Mouse (Mus musculus): ENCODE results near the gene Kif21b.

Gene Kif21b

DNA sequence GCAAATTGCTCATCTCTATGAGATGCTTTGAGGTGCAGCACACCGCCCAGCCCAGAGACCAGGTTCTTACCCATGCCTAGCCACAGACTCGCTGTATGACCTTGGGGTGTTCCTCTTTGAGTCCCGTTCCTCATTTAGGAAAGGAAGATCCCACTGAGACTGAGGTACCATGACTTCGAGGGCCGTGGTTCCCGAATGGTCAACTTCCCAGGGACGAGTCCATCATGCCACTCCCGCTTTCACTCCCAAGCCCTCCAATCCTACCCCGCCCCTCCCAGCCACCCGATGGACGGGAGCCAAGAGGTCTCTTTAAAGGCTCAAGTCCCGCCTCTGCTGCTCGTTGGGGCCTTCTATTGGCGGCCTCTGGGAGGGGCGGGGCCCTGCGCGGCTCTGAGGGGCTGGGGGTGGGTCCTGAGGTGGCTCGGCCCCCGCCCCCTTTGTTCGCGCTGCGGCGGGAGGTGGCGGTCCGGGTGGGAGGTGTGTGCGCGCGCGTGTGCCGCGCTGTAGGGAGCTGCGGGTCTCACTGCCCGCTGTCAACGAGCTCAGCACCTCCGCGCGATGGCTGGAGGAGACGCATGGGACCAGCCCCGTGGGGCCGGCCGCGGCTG, at the start of gene Kif21b:
Gene Kif21b, plus strand, starts transcription at position 439 of the 608 bp plus-strand sequence.
- DNase-seq, result peak; percentile 93 to 94

DNA sequence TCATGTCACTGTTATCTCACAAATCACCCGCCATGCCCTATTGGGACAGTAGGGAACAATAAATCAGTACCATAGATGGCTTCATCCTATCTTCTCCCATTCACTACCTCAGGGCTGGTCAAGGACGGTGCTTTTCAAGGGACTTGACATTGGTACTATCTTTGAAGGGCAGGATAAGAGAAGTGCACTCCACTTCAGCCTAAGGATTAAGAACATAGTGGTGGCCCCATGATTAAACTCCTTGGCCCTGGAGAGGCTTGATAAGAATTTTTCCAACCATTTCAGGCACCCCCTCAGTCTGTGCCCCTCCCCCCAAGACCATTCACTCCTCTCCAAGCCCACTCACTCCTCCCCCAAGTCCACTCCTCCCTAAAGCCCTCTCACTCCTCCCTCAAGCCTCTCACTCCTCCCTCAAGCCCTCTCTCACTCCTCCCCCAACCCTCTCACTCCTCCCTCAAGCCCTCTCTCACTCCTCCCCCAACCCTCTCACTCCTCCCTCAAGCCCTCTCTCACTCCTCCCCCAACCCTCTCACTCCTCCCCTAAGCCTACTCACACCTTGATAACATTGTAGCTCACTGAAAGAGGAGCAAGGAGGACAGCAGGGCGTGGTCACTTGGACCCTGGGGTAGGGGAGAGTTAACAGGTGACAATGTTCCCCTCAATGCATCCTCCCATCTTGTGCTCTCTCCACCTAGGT, 45.1 kb upstream of the Kif21b start:
- no peak for DNase-seq

DNA sequence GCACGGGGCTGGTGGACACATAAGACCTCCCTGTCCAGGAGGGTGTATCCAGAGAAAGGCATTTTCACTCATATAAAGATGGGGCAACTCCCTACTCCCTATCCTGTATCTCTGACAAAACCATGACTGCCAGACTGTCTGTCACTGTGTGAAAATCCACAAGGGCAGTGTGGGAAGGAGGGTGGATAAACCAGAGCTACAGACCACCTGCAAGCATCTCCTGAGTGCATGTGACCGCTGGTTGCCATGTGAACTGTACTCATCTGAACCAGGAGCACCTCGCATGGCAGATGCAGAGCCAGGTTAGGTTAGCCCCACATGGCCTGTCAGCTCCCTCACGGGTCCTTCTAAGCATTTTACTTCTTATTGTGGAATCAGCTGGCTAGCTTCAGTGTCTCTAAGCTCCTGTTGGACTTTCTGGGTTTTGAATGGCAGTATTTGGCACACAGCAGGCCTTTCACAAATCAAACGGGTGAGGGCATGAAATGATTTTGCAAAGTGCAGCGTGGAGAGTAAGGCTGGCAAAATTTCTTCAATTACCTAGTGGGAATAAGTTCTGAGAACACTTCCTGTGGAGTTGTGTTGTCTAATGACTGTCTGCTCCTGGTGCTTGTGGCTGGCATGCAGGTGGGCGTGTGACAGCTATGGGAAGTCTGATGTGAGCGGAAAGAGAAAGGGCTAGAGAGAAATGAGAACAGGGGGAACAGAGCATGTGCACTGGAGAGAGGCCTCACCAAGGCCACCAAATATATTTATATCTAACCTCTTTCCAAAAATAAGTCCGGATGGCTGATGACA, 41.6 kb upstream of the Kif21b start:
- DNase-seq, result no peak

DNA sequence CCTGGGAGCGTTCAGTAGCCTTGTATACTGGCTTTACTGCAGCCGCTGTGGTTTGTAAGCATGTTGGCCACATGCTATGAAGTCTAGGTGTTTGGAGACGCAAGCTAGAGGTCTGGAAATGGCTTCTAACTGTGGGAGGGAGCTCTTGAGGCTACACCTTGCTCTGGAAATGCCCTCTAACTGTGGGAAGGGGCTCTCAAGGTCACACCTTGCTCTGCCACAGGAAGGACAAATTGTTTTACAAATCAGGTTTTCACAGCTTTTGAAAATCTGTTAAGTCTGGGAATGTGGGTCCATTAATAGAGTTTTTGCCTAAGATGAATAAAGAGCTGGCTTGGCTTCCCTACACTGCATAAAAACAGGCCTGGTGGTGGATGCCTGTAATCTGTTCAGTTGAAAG, 37.5 kb upstream of the Kif21b start:
- no peak for DNase-seq

DNA sequence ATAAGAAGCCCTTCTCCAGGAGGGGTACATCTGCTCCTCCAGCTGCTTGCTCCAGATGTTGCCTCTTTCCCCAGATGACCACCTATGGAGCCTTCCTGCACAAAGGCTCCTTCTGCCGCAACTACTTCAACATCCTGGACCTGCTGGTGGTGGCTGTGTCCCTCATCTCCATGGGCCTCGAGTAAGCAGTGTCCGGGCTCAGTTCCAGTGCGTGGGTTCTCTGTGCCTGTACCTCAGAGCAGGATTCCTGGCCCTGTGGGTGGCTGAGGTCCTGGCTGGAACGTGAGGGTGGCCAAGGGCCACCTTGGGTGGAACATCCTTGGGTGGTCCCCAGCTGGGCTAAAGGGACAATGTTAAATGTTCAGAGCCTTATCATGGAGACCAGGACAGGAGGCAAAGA, 36.4 kb upstream of the Kif21b start:
- DNase-seq, result no peak

DNA sequence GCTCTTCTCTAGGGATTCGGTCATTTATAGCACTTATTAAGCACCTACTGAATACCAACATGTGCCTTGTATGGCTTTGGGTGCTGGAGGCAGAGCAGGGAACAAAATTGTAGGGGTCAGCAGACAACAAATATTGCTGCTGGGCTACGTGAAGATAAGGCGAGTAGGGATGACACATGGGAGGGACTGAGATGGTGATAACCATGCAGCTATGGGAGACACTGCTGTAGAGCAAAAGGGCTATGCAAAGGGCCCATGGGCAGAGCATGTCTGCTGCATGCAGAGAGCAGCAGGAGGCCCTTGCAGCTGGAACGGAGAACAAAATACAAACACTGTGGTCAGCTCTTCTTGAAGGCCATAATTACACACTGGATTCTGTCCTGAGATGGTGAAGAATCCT, 29.1 kb upstream of the Kif21b start:
- DNase-seq, result no peak

DNA sequence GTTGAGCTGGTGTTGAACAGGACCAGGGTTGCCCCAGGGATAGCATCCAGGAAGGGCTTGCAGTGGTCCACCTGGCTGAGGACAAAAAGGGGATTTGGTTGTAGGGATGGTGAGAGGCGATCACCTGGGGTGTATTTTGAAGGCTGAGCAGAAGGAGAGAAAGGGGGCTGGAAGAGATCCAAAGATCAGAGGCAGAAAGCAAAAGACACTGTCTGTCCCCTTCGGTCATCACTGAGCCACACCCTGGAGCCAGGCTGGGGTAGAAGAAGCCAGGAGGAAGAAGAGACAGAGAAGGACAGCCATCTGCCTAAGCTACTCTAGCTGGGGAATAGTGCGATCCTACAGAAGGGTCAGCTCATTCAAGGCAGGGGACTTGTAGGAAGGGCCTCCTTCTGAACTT, 28.6 kb upstream of the Kif21b start:
- DNase-seq, result no peak

DNA sequence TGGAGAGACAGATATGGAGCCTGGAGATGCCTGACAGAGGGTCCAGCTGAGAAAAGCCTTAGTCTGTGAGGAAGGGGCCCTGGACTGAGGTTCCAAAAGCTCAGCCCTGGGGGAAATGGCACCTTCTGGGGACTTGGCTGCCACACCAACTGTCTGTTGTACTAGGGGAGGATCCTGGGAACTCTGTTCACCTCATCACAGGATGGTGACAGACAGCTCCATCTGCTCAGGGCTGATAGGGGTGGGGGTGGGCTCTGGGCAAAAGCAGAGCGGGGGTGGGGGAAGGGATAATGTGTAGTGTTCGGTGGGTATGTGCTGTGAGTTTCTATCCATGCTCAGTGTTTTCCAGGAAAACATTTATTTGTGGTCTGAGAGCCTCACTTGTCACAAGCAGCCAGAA, 28.2 kb upstream of the Kif21b start:
- DNase-seq, result no peak

DNA sequence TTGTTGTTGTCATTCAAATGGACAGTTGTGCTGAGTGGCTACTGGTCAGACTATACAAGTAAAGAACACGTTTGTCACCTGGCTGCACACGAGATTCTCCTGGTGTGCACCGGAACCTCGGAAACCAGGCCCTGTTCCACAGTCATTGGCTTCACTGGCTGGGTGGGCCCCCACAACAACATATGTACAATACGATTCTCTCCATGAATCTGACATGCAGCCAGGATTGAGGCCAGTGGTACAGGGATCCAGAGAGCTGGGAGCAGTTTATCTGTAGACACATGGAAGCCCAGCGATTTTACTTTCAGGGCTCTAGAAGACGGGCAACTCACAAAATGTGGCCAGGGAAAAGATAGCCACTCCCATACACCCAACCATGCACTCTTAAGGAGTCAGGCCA, 27.5 kb upstream of the Kif21b start:
- DNase-seq, result no peak

DNA sequence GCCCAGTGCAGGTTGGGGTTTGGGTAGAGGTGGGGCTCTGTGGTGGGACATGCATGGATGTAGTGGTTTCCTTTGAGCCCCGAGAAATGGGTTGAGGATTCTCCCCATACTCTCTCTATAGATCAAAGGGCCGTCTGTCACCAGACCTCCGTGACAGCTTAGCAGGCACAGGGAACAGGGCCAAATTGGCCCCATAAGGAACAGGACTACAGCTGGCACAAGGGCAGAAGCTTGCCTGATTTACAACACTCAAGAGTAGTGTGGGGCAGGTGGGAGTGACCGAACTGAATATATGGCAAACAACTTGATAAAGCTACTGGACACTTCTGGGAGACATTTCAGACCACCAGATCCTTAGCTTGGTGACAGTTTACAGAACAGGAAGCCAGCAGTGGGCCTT, 26.4 kb upstream of the Kif21b start:
- DNase-seq, result no peak

DNA sequence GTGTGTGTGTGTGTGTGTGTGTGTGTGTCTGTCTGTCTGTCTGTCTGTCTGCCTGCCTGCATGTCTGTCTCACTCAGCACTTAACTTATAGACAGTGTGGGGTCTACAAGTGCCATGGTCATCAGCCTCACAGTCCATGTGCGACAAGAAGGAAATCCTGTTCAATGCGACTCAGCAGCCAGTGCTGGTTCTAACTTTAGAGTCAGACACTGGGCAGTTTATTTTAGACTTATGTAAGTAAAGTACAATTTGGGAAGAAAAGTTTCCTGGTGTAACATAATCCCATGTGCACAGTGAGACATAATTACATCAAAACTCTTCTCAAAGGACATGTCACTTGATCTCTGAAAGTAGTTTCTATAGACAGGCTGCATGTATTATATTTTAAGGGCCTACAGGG, 21.7 kb upstream of the Kif21b start:
- no peak for DNase-seq

DNA sequence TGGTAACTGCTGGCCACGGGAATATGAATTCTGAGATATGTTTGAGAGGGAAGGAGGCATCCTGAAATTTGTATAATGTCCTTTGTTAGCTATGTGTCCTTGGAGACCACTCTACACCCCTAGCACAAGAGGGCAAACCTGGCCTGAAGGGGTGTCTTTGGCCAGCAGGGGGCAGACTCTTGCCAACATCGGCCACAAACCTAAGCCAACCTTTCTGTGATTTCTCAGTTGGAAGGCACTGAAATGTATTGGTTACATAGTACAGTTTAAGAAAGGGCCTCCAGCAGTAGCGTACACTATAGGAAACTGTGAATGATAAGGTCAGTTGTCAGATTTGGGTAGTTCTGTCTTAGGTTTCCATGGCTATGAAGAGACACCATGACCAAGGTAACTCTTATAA, 15.0 kb upstream of the Kif21b start:
- DNase-seq, result peak; percentile 65 to 82

DNA sequence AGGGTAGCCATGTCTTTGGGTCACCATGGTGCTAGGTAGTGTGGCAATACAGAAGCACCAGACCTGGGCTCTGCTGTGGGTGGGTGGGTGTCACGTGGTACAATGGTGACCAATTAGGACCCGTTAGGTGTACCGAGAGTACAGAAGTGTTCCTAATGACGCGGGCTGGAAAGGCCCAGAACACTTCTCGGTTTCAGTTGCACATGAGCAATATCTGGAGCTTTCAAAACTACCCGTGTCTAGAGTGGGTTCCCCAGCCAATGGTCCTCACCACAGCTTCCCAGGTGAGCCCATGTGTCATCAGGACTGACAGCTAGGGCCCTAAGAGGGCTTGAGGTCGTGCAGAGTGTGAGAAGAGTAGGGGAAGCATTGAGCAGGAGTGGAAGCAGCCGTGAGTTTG, 14.1 kb upstream of the Kif21b start:
- no peak for DNase-seq

DNA sequence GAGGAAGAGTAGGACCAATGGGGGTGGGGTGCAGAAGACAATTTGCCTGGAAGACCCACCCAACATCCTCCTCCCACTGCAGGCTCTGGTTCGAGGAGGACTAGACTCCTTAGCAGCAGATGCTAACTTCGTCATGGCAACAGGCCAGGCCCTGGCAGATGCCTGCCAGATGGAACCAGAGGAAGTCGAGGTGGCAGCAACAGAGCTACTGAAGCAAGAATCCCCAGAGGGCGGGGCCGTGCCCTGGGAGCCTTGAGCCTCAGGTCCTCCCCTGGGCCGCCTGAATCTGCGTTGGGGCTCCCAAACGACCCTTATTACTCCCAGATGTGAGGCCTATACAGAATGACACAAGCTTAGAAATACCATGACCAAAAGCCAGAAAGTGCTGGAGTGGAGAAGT, 12.3 kb upstream of the Kif21b start:
- peak; percentile 47 to 65 for DNase-seq

DNA sequence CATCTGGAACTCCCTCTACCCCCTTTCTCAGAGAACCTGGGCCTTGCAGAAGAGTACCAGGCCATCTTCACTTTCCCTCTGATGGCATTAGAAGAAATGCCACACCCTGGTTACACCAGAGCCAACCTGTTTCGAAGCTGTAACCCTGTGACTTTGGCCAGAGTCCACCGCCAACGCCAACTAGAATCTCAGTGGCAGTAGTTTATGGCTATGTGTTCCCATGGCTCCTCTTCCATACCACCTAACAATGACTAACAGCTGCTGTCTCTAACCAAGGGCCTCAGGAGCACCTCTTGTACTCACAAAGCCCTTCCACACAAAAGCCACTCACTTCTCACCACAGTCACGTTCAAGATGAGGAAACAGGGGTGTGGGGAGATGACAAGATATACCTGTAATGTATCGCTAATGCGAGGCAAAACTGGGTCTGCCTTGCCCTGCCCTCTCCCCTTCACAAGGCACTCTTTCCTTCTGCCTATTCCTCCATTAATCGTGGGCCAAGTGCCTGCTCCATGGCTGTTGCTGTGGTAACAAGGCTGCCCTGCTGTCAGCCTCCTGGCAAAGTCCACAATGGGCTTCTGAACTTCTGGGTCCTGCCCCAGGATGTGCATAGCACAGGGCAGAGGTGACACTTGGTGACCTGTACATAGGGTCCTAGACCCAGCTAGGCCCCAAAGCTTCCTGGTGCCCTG, 11.5 kb upstream of the Kif21b start:
- no peak for DNase-seq

DNA sequence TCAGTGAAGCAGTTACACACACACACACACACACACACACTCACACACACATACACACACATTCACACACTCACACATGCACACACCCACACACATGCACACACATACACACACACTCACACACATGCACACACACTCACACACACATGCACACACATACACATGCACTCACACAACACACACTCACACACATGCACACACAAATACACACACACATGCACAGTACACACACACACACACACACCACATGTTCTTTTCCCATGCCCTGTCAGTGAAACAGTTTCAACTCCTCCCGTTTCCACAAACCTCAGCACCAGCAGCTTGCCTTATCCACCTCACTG, 11.0 kb upstream of the Kif21b start:
- DNase-seq, result no peak

DNA sequence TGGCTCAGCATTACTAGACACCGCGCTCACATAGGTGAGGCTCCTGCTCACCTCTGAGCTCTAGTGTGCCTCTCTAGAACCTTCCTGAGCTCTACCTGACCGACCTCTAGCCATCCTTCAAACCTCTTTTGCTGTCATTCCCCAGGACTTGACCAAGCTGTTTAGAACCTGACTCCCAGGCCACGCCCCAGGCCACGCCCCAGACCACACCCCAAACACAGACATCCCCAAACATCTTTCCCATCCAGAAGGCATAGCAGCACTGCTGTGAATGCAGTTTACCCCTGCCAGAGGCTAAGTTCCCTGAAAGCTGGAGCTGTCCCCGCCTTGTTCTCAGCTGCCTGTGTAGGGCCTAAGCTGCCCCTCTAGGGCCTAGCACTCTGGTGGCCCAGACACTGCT, 10.4 kb upstream of the Kif21b start:
- DNase-seq, result no peak

DNA sequence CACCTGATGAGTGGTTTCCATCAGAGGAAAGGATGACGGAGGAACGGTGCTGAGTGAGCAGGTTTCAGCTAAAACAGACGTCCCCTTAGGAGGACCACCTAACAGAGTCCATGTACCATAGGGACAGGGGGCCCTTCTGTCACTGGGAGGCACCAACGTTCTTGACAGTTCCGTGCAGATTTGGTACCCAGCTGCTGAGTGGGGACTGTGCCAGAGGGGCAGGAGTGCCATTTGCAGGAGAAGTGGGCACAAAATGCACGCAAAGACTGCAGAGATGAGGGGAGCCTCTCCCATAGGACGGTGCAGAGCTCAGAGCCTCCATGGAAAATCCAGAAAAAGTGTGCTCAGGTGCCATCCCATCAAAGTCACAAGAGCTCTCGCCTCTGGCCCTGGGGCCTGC, 9.2 kb upstream of the Kif21b start:
- no peak for DNase-seq

DNA sequence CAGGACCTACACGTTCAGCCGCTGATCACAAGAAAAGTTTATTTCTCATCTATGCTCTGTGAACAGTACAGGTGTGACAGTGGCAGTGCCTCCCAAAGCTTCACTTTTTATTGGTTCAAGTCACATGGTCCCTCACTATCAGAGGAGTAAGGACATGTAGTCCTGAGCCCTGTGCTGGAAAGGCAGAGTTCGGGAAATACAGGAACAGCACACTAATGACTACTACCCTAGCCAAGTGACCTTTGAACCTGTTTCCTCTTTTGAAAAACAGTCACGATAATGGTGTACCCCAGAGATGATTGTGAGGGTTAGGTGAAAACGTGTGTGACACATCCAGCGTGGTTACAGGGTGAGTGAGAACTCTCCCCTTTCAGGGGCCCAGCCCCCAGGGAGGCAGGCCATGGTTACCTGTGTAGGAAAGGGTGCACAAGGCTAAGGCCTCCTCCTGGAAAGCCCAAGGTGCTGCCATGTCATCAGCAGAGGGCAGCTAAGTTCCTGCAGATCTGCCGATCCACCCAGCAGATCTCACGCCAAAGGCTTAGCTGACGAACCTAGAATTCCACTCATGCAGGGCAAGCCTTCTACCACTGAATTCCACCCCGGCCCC, 4.9 kb upstream of the Kif21b start:
- no peak for DNase-seq

DNA sequence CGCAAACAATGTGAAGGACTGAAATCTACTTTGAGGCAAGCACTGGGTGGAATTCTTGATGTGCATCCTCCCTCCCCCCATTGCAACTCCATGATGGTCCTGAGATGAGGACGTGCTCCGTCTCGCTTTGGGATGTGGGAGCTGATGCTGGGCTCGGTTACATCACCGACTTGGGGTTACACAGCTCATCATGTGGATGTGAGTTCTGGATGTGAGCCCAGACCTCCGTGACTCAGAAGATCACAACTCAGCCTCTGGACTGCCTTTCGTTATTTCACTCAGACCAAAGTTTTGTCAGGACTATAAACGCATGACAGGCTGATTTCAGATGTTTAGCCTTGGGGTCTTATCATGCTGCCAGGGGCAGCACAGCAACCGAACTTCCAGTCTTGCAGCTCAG, 4.3 kb upstream of the Kif21b start:
- peak; percentile 58 to 77 for DNase-seq

DNA sequence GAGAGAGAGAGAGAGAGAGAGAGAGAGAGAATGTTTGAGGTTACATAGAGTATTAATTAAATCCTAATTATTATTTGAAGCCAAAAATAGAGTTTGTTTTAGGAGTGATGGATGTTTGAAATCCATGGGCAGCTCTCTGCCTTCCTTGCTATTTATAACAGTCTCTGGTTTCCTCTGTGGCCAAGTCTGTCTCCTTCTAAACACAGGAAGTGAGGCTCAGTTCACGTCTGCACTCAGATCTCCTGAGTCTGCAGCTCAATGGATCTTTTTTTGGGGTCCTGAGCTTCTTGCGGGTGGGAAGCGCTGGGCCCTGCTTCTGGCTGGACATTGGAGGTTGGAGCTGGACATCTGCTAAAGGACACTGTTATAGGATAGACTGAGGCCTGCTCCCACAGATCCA, 3.3 kb upstream of the Kif21b start:
- no peak for DNase-seq

DNA sequence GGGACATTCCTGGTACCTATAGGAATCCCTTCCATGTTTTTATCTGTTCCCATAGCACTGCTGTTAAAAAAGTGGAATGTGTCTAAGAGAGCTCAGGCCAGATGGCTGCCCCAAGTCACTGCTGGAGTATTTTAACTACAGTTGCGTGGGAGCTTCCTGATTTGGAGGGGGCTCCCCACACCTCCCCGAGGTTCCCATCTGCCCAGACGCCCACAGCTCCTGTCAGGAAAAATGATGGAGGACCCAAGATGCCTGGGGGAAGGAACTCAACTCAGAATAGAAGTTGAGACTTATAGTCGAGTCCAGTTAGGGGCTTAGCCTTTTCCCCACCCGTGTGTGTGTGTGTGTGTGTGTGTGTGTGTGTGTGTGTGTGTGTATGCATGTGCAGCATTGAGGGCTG, 2.8 kb upstream of the Kif21b start:
- no peak for DNase-seq

DNA sequence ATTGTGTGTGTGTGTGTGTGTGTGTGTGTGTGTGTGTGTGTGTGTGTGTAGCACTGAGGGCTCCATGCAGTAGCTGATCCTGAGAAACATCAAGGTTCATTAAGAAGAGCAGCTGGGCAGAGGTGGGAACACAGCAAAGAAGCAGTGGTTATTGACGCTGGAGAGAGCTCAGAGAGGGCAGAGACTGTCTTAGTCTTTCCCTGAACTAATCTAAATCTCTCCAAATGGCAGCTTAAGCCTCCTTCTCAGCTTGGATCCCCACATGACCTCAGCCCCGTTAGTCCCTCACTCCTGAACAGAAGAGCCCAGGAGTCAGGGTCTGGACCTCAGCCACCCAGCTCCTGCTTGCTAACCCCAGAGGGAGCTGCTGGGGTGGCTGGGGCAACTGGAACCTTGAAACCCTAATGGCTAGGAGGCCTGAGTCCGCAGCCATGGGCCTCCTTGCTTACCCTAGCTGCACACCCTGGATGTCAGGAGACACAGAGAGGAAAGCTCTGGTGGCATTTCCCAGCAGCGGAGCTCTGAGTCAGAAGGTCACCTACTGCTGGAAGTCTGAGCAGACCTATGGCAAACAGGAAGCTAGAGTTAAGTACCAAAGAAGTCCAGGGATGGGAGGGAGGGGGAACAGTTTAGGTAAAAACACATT, 2.1 kb upstream of the Kif21b start:
- DNase-seq, result no peak
